Mouse (Mus musculus) cortical plate, adult 2 months (tissue): ENCODE measurements around the gene Rnaseh2a.

Experiments
- CTCF ChIP-seq: fragments of 200-500 bp; IDR thresholded peaks from 2 replicates; pipeline ENCODE4 v1.5.1; 2011; ENCODE audit warnings: mild to moderate bottlenecking, control low read depth, low read length; ENCODE audit not compliant: insufficient read depth; ENCODE audit errors: extremely low read depth
- POLR2A ChIP-seq: fragments of 200-500 bp; IDR thresholded peaks from 2 replicates; pipeline ENCODE4 v1.6.1; 2011; ENCODE audit warnings: mild to moderate bottlenecking, low read length, control low read depth; ENCODE audit not compliant: insufficient read depth; ENCODE audit errors: extremely low read depth

DNA sequence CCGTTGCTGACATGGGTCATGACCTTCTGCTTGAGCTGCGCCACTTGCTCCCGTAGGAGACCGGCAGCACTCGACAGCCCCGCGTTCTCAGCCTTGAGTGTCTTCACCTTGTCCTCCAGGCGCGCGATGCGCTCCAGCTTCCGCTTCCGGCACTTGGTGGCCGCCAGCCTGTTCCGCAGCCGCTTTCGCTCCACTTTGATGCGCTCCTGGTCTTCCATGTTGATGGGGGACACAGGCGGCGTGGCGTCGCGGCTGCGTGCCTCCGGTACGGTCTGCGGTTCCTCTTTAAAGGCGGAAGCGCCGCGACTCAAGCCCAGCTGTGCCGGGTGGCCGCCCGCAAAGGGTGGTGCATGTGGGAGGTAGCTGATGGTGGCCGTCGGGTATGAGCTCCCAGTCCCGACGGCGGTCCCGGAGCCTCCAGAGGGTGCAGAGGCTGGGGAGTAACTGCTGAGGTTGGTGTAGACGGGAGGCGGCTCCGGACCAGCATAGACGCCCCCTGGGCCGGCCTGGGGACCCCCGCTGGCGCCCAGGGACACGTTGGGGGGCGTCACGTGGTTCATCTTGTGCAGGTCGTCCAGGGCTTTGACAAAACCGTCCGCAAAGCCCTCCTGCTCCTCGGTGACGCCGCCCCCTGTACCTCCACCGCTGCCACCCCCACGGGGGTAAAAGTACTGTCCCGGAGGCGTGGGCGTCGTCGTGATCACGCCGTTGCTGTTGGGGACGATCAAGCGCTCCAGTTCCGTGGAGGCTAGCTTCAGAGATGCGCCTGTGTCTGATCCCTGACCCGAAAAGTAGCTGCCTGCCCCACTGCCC, 8.1 kb upstream of the Rnaseh2a start:
- TF ChIP-seq POLR2A (peak; percentile 67), CTCF (no peak)
